Mouse (Mus musculus) stomach, postnatal 0 days (tissue): ENCODE measurements around the gene Tle2. TPM values are rescaled to one million over a fixed set of nuclear protein-coding genes. Genes with fewer than 3 reads are reported as not detected.
A peak's percentile ranks its signal among the peaks of the same experiment; 100 is the strongest.

ENCODE experiments used
- ATAC-seq: fragments of 200-750 bp; cut with Nextera tagmentation; 2 replicates; pipeline ENCODE4 v1.8.0; 2017; ENCODE audit not compliant: low FRiP score, low TSS enrichment
- DNase-seq: peaks from one replicate; pipeline ENCODE4 v3.0.0-alpha.2; 2016; ENCODE audit warnings: low spot score
- H3K27ac ChIP-seq: fragments of 300-500 bp; sonication (generic); replicated peaks from 2 replicates; pipeline ENCODE4 v1.5.1; 2014; ENCODE audit warnings: mild to moderate bottlenecking, control low read depth
- H3K27me3 ChIP-seq: fragments of 300-500 bp; sonication (generic); 2 replicates; pipeline ENCODE4 v1.6.1; 2014; ENCODE audit warnings: low read length; ENCODE audit not compliant: control insufficient read depth, insufficient read depth
- H3K36me3 ChIP-seq: fragments of 300-500 bp; sonication (generic); 2 replicates; pipeline ENCODE4 v1.6.1; 2014; ENCODE audit warnings: low read length, mixed read lengths; ENCODE audit not compliant: control insufficient read depth, insufficient read depth
- H3K4me1 ChIP-seq: fragments of 300-500 bp; sonication (generic); replicated peaks from 2 replicates; pipeline ENCODE4 v1.6.1; 2014; ENCODE audit warnings: antibody characterized with exemption; ENCODE audit not compliant: control insufficient read depth, insufficient read depth
- H3K4me2 ChIP-seq: fragments of 300-500 bp; sonication (generic); replicated peaks from 2 replicates; pipeline ENCODE4 v1.6.1; 2014; ENCODE audit warnings: low read depth, mild to moderate bottlenecking, control low read depth, moderate library complexity
- H3K4me3 ChIP-seq: fragments of 300-500 bp; sonication (generic); 2 replicates; pipeline ENCODE4 v1.5.1; 2014; ENCODE audit warnings: low read depth, low read length, control low read depth
- H3K9ac ChIP-seq: fragments of 300-500 bp; sonication (generic); 2 replicates; pipeline ENCODE4 v1.6.1; 2014; ENCODE audit warnings: mild to moderate bottlenecking, low read length, control low read depth, mixed read lengths
- H3K9me3 ChIP-seq: fragments of 300-500 bp; sonication (generic); 2 replicates; pipeline ENCODE4 v1.6.1; 2016; ENCODE audit warnings: low read length; ENCODE audit not compliant: control insufficient read depth
- CTCF ChIP-seq: IDR thresholded peaks from 2 replicates; pipeline ENCODE4 v1.5.1; 2016; ENCODE audit warnings: antibody characterized with exemption, low read depth, mild to moderate bottlenecking, moderate library complexity
- EP300 ChIP-seq: optimal IDR thresholded peaks from 2 replicates; pipeline ENCODE3; 2016; ENCODE audit warnings: antibody characterized with exemption
- WGBS: fragments of 180-500 bp; shearing (Covaris S2); extraction: QIAGEN DNeasy Blood & Tissue Kit; methylation state at CpG from one replicate; pipeline ENCODE4 v1.1.7; 2014; 5-methylcytosine and 5-hydroxymethylcytosine counted together
- polyA plus RNA-seq: library from polyadenylated mRNA; unstranded; fragments of >200 nt; fragmentation: Nextera tagmentation; extraction: Ambion mirVana; gene quantifications from 2 replicates; pipeline ENCODE4 v1.2.1, GENCODE M21; 2015

Gene Tle2
- polyA plus RNA-seq, 1 experiment from 2014 or later, result 4.8 TPM

- H3K9ac ChIP-seq, result no peak overlapping the region
- no peaks in the 10 kb centered on the region for H3K36me3 ChIP-seq
- H3K9me3 ChIP-seq, result no peaks in the 10 kb centered on the region
- H3K27ac ChIP-seq, result no peak overlapping the region
- WGBS, result 81% methylated on average over 3 of the region's 3 CpGs
- H3K27me3 ChIP-seq, result no peaks in the 10 kb centered on the region
- TF ChIP-seq EP300, result no peak
- TF ChIP-seq CTCF, result no peak
- peaks cover 2% of the 10 kb centered on the region; the same call in 1 of the 2 replicates for H3K4me1 ChIP-seq
- H3K4me3 ChIP-seq, result no peak overlapping the region
- ATAC-seq (no peak), DNase-seq (no peak)
- no peak overlapping the region for H3K4me2 ChIP-seq
These were observed 35.9 kb upstream of the Tle2 start for GRCm38 (mm10) chr10:81538321-81539048.

- ATAC-seq, result no peak
- H3K36me3 ChIP-seq, result no peaks in the 10 kb centered on the region
- TF ChIP-seq CTCF, result no peak
- no peak for TF ChIP-seq EP300
- peak overlapping the region; percentile 79 for H3K27ac ChIP-seq
- H3K4me1 ChIP-seq, result peaks cover 2% of the 10 kb centered on the region; the same call in 1 of the 2 replicates
- no peaks in the 10 kb centered on the region for H3K9me3 ChIP-seq
- H3K4me3 ChIP-seq, result no peak overlapping the region
- peak overlapping the region; percentile 88; the same call in 1 of the 2 replicates for H3K9ac ChIP-seq
- H3K4me2 ChIP-seq, result peak overlapping the region; percentile 98; the same call in 1 of the 2 replicates
- no peaks in the 10 kb centered on the region for H3K27me3 ChIP-seq
- no peak for DNase-seq
- WGBS, result 61% methylated on average over 5 of the region's 5 CpGs
These were observed 33.0 kb upstream of the Tle2 start for GRCm38 (mm10) chr10:81541363-81541762.

- 45% methylated on average over 10 of the region's 10 CpGs for WGBS
- ATAC-seq (no peak), DNase-seq (peak; percentile 71)
- peak overlapping the region; percentile 79 for H3K27ac ChIP-seq
- peaks cover 2% of the 10 kb centered on the region; the same call in 1 of the 2 replicates for H3K4me1 ChIP-seq
- H3K4me2 ChIP-seq, result peak overlapping the region; percentile 98
- TF ChIP-seq EP300, result no peak
- TF ChIP-seq CTCF, result no peak
- no peaks in the 10 kb centered on the region for H3K9me3 ChIP-seq
- H3K9ac ChIP-seq, result peak overlapping the region; percentile 88
- H3K27me3 ChIP-seq, result no peaks in the 10 kb centered on the region
- no peak overlapping the region for H3K4me3 ChIP-seq
- H3K36me3 ChIP-seq, result no peaks in the 10 kb centered on the region
These were observed 32.6 kb upstream of the Tle2 start for GRCm38 (mm10) chr10:81541803-81542202.

- peak overlapping the region; percentile 98 for H3K4me2 ChIP-seq
- H3K9me3 ChIP-seq, result no peaks in the 10 kb centered on the region
- no peaks in the 10 kb centered on the region for H3K27me3 ChIP-seq
- TF ChIP-seq CTCF (no peak), EP300 (no peak)
- H3K27ac ChIP-seq, result peak overlapping the region; percentile 24; the same call in 1 of the 2 replicates
- ATAC-seq, result no peak
- peaks cover 2% of the 10 kb centered on the region; the same call in 1 of the 2 replicates for H3K4me1 ChIP-seq
- H3K36me3 ChIP-seq, result no peaks in the 10 kb centered on the region
- DNase-seq, result no peak
- peak overlapping the region; percentile 88 for H3K9ac ChIP-seq
- H3K4me3 ChIP-seq, result peak overlapping the region; percentile 90; the same call in 1 of the 2 replicates
- 60% methylated on average over 7 of the region's 7 CpGs for WGBS
These were observed 31.5 kb upstream of the Tle2 start for GRCm38 (mm10) chr10:81542727-81543460.

- H3K27me3 ChIP-seq, result no peaks in the 10 kb centered on the region
- H3K9me3 ChIP-seq, result no peaks in the 10 kb centered on the region
- H3K9ac ChIP-seq, result peak overlapping the region; percentile 88
- H3K27ac ChIP-seq, result peak overlapping the region; percentile 75; the same call in 1 of the 2 replicates
- peak overlapping the region; percentile 90 for H3K4me3 ChIP-seq
- TF ChIP-seq EP300 (no peak), CTCF (no peak)
- no peak for ATAC-seq
- peaks cover 2% of the 10 kb centered on the region; the same call in 1 of the 2 replicates for H3K4me1 ChIP-seq
- peak overlapping the region; percentile 98 for H3K4me2 ChIP-seq
- no peaks in the 10 kb centered on the region for H3K36me3 ChIP-seq
- DNase-seq, result no peak
- 61% methylated on average over 1 of the region's 1 CpGs for WGBS
These were observed 30.7 kb upstream of the Tle2 start for GRCm38 (mm10) chr10:81543633-81544032.
